Mouse (Mus musculus) MEL (cell line): ENCODE data around the gene Rtn3.

Experiments
- BHLHE40 ChIP-seq: IDR thresholded peaks from 2 replicates; pipeline ENCODE4 v1.6.1; 2012; ENCODE audit warnings: low read depth, mild to moderate bottlenecking, inconsistent platforms, low read length, improper control_type of control experiment, borderline replicate concordance
- CTCF ChIP-seq, 3 experiments: IDR thresholded peaks in 2 of 3; conservative IDR thresholded peaks in 1 of 3; 2 replicates each; pipeline ENCODE4 v1.5.1; 2011 to 2012; ENCODE audit warnings: low read length in 3 of 3, low read depth in 2 of 3, mild to moderate bottlenecking in 2 of 3, improper control_type of control experiment in 1 of 3, inconsistent platforms in 1 of 3, mixed read lengths in 1 of 3, moderate library complexity in 1 of 3; ENCODE audit not compliant: control insufficient read depth in 1 of 3, insufficient read depth in 1 of 3, poor library complexity in 1 of 3, severe bottlenecking in 1 of 3
- E2F4 ChIP-seq: IDR thresholded peaks from 2 replicates; pipeline ENCODE4 v1.6.1; 2011; ENCODE audit warnings: low read depth, low read length, improper control_type of control experiment, borderline replicate concordance
- ETS1 ChIP-seq: IDR thresholded peaks from 2 replicates; pipeline ENCODE4 v1.6.1; 2012; ENCODE audit warnings: low read depth, mild to moderate bottlenecking, inconsistent platforms, low read length, improper control_type of control experiment, moderate library complexity
- GATA1 ChIP-seq: IDR thresholded peaks from 2 replicates; pipeline ENCODE4 v1.6.1; 2011; ENCODE audit warnings: low read depth, low read length, improper control_type of control experiment
- JUND ChIP-seq: IDR thresholded peaks from 2 replicates; pipeline ENCODE4 v1.6.1; 2011; ENCODE audit warnings: low read depth, mild to moderate bottlenecking, improper control_type of control experiment, low read length
- MAX ChIP-seq: IDR thresholded peaks from 2 replicates; pipeline ENCODE4 v1.6.1; 2011; ENCODE audit warnings: low read length, improper control_type of control experiment
- MAZ ChIP-seq: IDR thresholded peaks from 2 replicates; pipeline ENCODE4 v1.6.1; 2012; ENCODE audit warnings: low read depth, mild to moderate bottlenecking, inconsistent platforms, low read length, improper control_type of control experiment
- POLR2A ChIP-seq, 2 experiments: IDR thresholded peaks; 2 replicates each; pipeline ENCODE4 v1.6.1; 2011 to 2012; ENCODE audit warnings: low read length in 2 of 2, mild to moderate bottlenecking in 2 of 2, control low read depth in 1 of 2, improper control_type of control experiment in 1 of 2, low read depth in 1 of 2, moderate library complexity in 1 of 2; ENCODE audit not compliant: control insufficient read depth in 1 of 2, insufficient read depth in 1 of 2, poor library complexity in 1 of 2
- TCF12 ChIP-seq: IDR thresholded peaks from 2 replicates; pipeline ENCODE4 v1.6.1; 2014; ENCODE audit warnings: low read depth, mild to moderate bottlenecking, inconsistent platforms, low read length, improper control_type of control experiment, moderate library complexity

DNA sequence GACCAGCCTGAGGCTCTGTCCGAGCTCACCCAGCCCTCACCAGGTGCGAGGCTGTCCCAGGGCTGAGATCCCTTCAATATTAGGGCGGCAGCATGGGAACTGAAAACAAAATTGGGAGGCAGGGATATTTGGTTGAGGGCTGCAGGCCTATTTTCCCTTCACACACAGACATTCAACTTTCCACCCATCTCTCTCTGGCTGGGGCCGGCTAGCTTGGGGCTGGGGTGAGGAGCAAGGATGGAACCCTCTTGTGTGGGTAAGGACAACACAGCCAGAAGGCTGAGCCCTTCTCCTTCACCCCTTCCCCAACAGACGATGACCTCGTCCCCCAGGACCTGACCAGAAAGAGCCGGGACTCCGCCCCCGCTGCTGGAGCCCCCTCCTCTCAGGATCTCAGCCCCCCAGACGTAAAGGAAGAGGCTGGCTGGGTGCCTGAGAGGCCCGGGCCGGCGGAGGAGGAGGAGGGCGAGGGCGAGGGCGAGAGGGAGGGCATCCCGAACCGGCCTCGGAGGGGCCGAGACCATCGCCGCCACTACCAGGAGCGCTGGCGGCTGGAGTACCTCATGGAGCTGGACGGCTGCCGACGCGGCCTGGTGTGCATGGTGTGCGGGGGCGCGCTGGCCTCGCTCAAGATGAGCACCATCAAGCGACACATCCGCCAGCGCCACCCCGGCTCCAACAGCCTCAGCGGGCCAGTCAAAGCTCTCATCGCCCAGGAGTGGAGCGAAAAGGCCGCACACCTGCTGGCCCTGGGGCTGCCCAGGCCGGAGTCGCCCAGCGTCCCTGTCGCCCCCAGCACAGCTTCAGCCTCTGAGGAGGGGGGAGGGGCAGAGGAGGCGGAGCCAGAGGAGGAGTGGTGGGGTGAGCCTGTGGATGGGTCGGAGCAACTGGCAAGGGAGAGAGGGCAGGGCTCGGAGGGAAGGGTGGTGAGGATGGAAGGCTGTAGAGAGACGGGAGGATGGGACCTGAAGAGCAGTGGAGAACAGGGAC, 61.2 kb downstream of the Rtn3 start:
- TF ChIP-seq POLR2A (IDR thresholded peaks at IDR 0.05; ENCODE audit: control insufficient read depth in 1 of 2, insufficient read depth in 1 of 2, low read depth in 1 of 2, low read length in 2 of 2, poor library complexity in 1 of 2) = no peak
- no peak for TF ChIP-seq MAZ
- TF ChIP-seq GATA1 = no peak
- no peak for TF ChIP-seq CTCF (IDR thresholded peaks at IDR 0.05 in 2 of 3, conservative IDR thresholded peaks at IDR 0.05 in 1 of 3; ENCODE audit: control insufficient read depth in 1 of 3, insufficient read depth in 1 of 3, low read depth in 2 of 3, low read length in 3 of 3, poor library complexity in 1 of 3, severe bottlenecking in 1 of 3)
- no peak for TF ChIP-seq TCF12
- no peak for TF ChIP-seq JUND
- no peak for TF ChIP-seq BHLHE40
- TF ChIP-seq MAX = no peak
- TF ChIP-seq E2F4 = no peak
- no peak for TF ChIP-seq ETS1
